Mouse (Mus musculus): ENCODE measurements around the gene Cfd. TPM values are rescaled to one million over a fixed set of nuclear protein-coding genes. Genes with fewer than 3 reads are reported as not detected.

Cfd gene
- polyA plus RNA-seq, 1 experiment from 2014 or later, result not detected

GRCm38 (mm10) chr10:79853860-79854795 is 36.5 kb upstream of the Cfd start, which contains the start of gene Ptbp1:
TSS of gene Ptbp1 (plus strand) at chr10:79854427.
- ATAC-seq (ENCODE audit: low FRiP score), result peak; percentile 94
- peak within 1 kb of the TSS; percentile 97 for H3K4me2 ChIP-seq
- H3K4me1 ChIP-seq (ENCODE audit: control insufficient read depth, insufficient read depth, low read length), result peaks cover 46% of the 10 kb centered on the region
- peak within 1 kb of the TSS; percentile 100 for H3K27ac ChIP-seq (ENCODE audit: low read depth, low read length)
- H3K27me3 ChIP-seq (ENCODE audit: control insufficient read depth, insufficient read depth, low read length), result no peaks in the 10 kb centered on the region
- peaks cover 13% of the 10 kb centered on the region for H3K36me3 ChIP-seq (ENCODE audit: control insufficient read depth, insufficient read depth, low read length)
- peak within 1 kb of the TSS; percentile 100 for H3K4me3 ChIP-seq (ENCODE audit: low read depth, low read length)
- DNase-seq (ENCODE audit: low spot score, missing footprints), result peak; percentile 99
- no peaks in the 10 kb centered on the region for H3K9me3 ChIP-seq (ENCODE audit: control insufficient read depth, low read length)
- H3K9ac ChIP-seq (ENCODE audit: low read length), result peak within 1 kb of the TSS; percentile 100
- under 1% methylated on average over 74 of the region's 75 CpGs for WGBS

GRCm38 (mm10) chr10:79854801-79855541 is 35.7 kb upstream of the Cfd start:
- ATAC-seq (ENCODE audit: low FRiP score) (peak; percentile 59), DNase-seq (ENCODE audit: low spot score, missing footprints) (peak; percentile 98)
- Histone ChIP-seq H3K9me3 (ENCODE audit: control insufficient read depth, low read length) (no peaks in the 10 kb centered on the region), H3K4me3 (ENCODE audit: low read depth, low read length) (peak overlapping the region; percentile 100), H3K27me3 (ENCODE audit: control insufficient read depth, insufficient read depth, low read length) (no peaks in the 10 kb centered on the region), H3K4me1 (ENCODE audit: control insufficient read depth, insufficient read depth, low read length) (peaks cover 46% of the 10 kb centered on the region), H3K9ac (ENCODE audit: low read length) (peak overlapping the region; percentile 100), H3K4me2 (peak overlapping the region; percentile 97), H3K27ac (ENCODE audit: low read depth, low read length) (peak overlapping the region; percentile 100), H3K36me3 (ENCODE audit: control insufficient read depth, insufficient read depth, low read length) (peaks cover 18% of the 10 kb centered on the region)
- WGBS, result under 1% methylated on average over 82 of the region's 83 CpGs

GRCm38 (mm10) chr10:79855558-79856184 is 35.0 kb upstream of the Cfd start:
- peaks cover 25% of the 10 kb centered on the region for H3K36me3 ChIP-seq (ENCODE audit: control insufficient read depth, insufficient read depth, low read length)
- WGBS, result 6% methylated on average over 10 of the region's 10 CpGs
- H3K4me2 ChIP-seq, result peak overlapping the region; percentile 97
- H3K9me3 ChIP-seq (ENCODE audit: control insufficient read depth, low read length), result no peaks in the 10 kb centered on the region
- peak overlapping the region; percentile 100 for H3K4me3 ChIP-seq (ENCODE audit: low read depth, low read length)
- ATAC-seq (ENCODE audit: low FRiP score) (no peak), DNase-seq (ENCODE audit: low spot score, missing footprints) (no peak)
- peaks cover 46% of the 10 kb centered on the region for H3K4me1 ChIP-seq (ENCODE audit: control insufficient read depth, insufficient read depth, low read length)
- H3K27me3 ChIP-seq (ENCODE audit: control insufficient read depth, insufficient read depth, low read length), result no peaks in the 10 kb centered on the region
- no peak overlapping the region for H3K27ac ChIP-seq (ENCODE audit: low read depth, low read length)
- peak overlapping the region; percentile 100 for H3K9ac ChIP-seq (ENCODE audit: low read length)

- Histone ChIP-seq H3K4me1 (ENCODE audit: control insufficient read depth, insufficient read depth, low read length) (peaks cover 45% of the 10 kb centered on the region), H3K27ac (ENCODE audit: low read depth, low read length) (no peak overlapping the region), H3K4me2 (peak overlapping the region; percentile 97), H3K4me3 (ENCODE audit: low read depth, low read length) (peak overlapping the region; percentile 100), H3K9ac (ENCODE audit: low read length) (peak overlapping the region; percentile 100), H3K27me3 (ENCODE audit: control insufficient read depth, insufficient read depth, low read length) (no peaks in the 10 kb centered on the region), H3K36me3 (ENCODE audit: control insufficient read depth, insufficient read depth, low read length) (peaks cover 31% of the 10 kb centered on the region), H3K9me3 (ENCODE audit: control insufficient read depth, low read length) (no peaks in the 10 kb centered on the region)
- ATAC-seq (ENCODE audit: low FRiP score) (no peak), DNase-seq (ENCODE audit: low spot score, missing footprints) (no peak)
- WGBS, result 56% methylated on average over 6 of the region's 6 CpGs
Observed at GRCm38 (mm10) chr10:79856280-79856679, 34.4 kb upstream of the Cfd start.

GRCm38 (mm10) chr10:79856704-79857451 is 33.8 kb upstream of the Cfd start:
- H3K9ac ChIP-seq (ENCODE audit: low read length), result peak overlapping the region; percentile 100
- peak overlapping the region; percentile 97 for H3K4me2 ChIP-seq
- H3K4me1 ChIP-seq (ENCODE audit: control insufficient read depth, insufficient read depth, low read length), result peaks cover 39% of the 10 kb centered on the region
- no peaks in the 10 kb centered on the region for H3K27me3 ChIP-seq (ENCODE audit: control insufficient read depth, insufficient read depth, low read length)
- H3K4me3 ChIP-seq (ENCODE audit: low read depth, low read length), result peak overlapping the region; percentile 100
- H3K36me3 ChIP-seq (ENCODE audit: control insufficient read depth, insufficient read depth, low read length), result peaks cover 31% of the 10 kb centered on the region
- H3K27ac ChIP-seq (ENCODE audit: low read depth, low read length), result no peak overlapping the region
- 73% methylated on average over 7 of the region's 7 CpGs for WGBS
- DNase-seq (ENCODE audit: low spot score, missing footprints) (no peak), ATAC-seq (ENCODE audit: low FRiP score) (no peak)
- H3K9me3 ChIP-seq (ENCODE audit: control insufficient read depth, low read length), result no peaks in the 10 kb centered on the region

- Histone ChIP-seq H3K36me3 (ENCODE audit: control insufficient read depth, insufficient read depth, low read length) (peaks cover 36% of the 10 kb centered on the region), H3K4me1 (ENCODE audit: control insufficient read depth, insufficient read depth, low read length) (peaks cover 34% of the 10 kb centered on the region), H3K4me3 (ENCODE audit: low read depth, low read length) (peak overlapping the region; percentile 100), H3K4me2 (peak overlapping the region; percentile 97), H3K9me3 (ENCODE audit: control insufficient read depth, low read length) (no peaks in the 10 kb centered on the region), H3K27ac (ENCODE audit: low read depth, low read length) (no peak overlapping the region), H3K9ac (ENCODE audit: low read length) (peak overlapping the region; percentile 100; the same call in 1 of the 2 replicates), H3K27me3 (ENCODE audit: control insufficient read depth, insufficient read depth, low read length) (no peaks in the 10 kb centered on the region)
- ATAC-seq (ENCODE audit: low FRiP score) (no peak), DNase-seq (ENCODE audit: low spot score, missing footprints) (no peak)
- 64% methylated on average over 4 of the region's 4 CpGs for WGBS
Observed at GRCm38 (mm10) chr10:79857452-79857811, 33.2 kb upstream of the Cfd start.

GRCm38 (mm10) chr10:79857894-79858293 is 32.8 kb upstream of the Cfd start:
- no peaks in the 10 kb centered on the region for H3K27me3 ChIP-seq (ENCODE audit: control insufficient read depth, insufficient read depth, low read length)
- no peak for ATAC-seq (ENCODE audit: low FRiP score)
- H3K27ac ChIP-seq (ENCODE audit: low read depth, low read length), result no peak overlapping the region
- H3K9me3 ChIP-seq (ENCODE audit: control insufficient read depth, low read length), result no peaks in the 10 kb centered on the region
- H3K4me1 ChIP-seq (ENCODE audit: control insufficient read depth, insufficient read depth, low read length), result peaks cover 29% of the 10 kb centered on the region
- DNase-seq (ENCODE audit: low spot score, missing footprints), result no peak
- H3K9ac ChIP-seq (ENCODE audit: low read length), result peak overlapping the region; percentile 14; the same call in 1 of the 2 replicates
- 86% methylated on average over 2 of the region's 2 CpGs for WGBS
- no peak overlapping the region for H3K4me3 ChIP-seq (ENCODE audit: low read depth, low read length)
- peaks cover 41% of the 10 kb centered on the region for H3K36me3 ChIP-seq (ENCODE audit: control insufficient read depth, insufficient read depth, low read length)
- H3K4me2 ChIP-seq, result peak overlapping the region; percentile 97; the same call in 1 of the 2 replicates

- DNase-seq (ENCODE audit: low spot score, missing footprints), result no peak
- H3K4me1 ChIP-seq (ENCODE audit: control insufficient read depth, insufficient read depth, low read length), result peaks cover 25% of the 10 kb centered on the region
- peaks cover 46% of the 10 kb centered on the region for H3K36me3 ChIP-seq (ENCODE audit: control insufficient read depth, insufficient read depth, low read length)
Observed at GRCm38 (mm10) chr10:79858416-79859074, 32.1 kb upstream of the Cfd start.

More at GRCm38 (mm10) chr10:79858416-79859074, 32.1 kb upstream of the Cfd start:
- H3K4me3 ChIP-seq (ENCODE audit: low read depth, low read length), result no peak overlapping the region
- 75% methylated on average over 17 of the region's 17 CpGs for WGBS
- H3K27me3 ChIP-seq (ENCODE audit: control insufficient read depth, insufficient read depth, low read length), result no peaks in the 10 kb centered on the region
- no peak overlapping the region for H3K4me2 ChIP-seq
- ATAC-seq (ENCODE audit: low FRiP score), result no peak
- H3K9me3 ChIP-seq (ENCODE audit: control insufficient read depth, low read length), result no peaks in the 10 kb centered on the region
- no peak overlapping the region for H3K9ac ChIP-seq (ENCODE audit: low read length)
- H3K27ac ChIP-seq (ENCODE audit: low read depth, low read length), result no peak overlapping the region
